Mouse (Mus musculus): ENCODE measurements around the gene Rhoc.

Rhoc gene

GRCm38 (mm10) chr3:104815346-104815745, 27.2 kb downstream of the Rhoc start:
- no peak for DNase-seq (ENCODE audit: low spot score in 2 of 2)

GRCm38 (mm10) chr3:104816130-104816529, 28.0 kb downstream of the Rhoc start:
- no peak for DNase-seq (ENCODE audit: low spot score in 2 of 2)

GRCm38 (mm10) chr3:104817481-104817990, 29.4 kb downstream of the Rhoc start:
- DNase-seq (ENCODE audit: low spot score in 2 of 2), result peak; percentile 45 to 60

- DNase-seq (ENCODE audit: low spot score in 2 of 2), result peak; percentile 46 to 73
Observed at GRCm38 (mm10) chr3:104817991-104818748, 30.0 kb downstream of the Rhoc start, which contains the start of gene Mov10. TSS of gene Mov10 (minus strand) at chr3:104818563.

- DNase-seq (ENCODE audit: low spot score in 2 of 2), result no peak
Observed at GRCm38 (mm10) chr3:104818749-104819134, 30.6 kb downstream of the Rhoc start.

- DNase-seq (ENCODE audit: low spot score in 2 of 2), result no peak
Observed at GRCm38 (mm10) chr3:104820426-104820825, 32.3 kb downstream of the Rhoc start.

- no peak for DNase-seq (ENCODE audit: low spot score in 2 of 2)
Observed at GRCm38 (mm10) chr3:104822413-104822812, 34.2 kb downstream of the Rhoc start.

GRCm38 (mm10) chr3:104835797-104836196, 47.6 kb downstream of the Rhoc start:
- DNase-seq (ENCODE audit: low spot score in 2 of 2), result no peak

GRCm38 (mm10) chr3:104841049-104841448, 52.9 kb downstream of the Rhoc start:
- DNase-seq (ENCODE audit: low spot score in 2 of 2), result no peak

Data from thymus, postnatal 10 days (tissue).